Mouse (Mus musculus): ENCODE measurements around the gene Itga6.

DNA sequence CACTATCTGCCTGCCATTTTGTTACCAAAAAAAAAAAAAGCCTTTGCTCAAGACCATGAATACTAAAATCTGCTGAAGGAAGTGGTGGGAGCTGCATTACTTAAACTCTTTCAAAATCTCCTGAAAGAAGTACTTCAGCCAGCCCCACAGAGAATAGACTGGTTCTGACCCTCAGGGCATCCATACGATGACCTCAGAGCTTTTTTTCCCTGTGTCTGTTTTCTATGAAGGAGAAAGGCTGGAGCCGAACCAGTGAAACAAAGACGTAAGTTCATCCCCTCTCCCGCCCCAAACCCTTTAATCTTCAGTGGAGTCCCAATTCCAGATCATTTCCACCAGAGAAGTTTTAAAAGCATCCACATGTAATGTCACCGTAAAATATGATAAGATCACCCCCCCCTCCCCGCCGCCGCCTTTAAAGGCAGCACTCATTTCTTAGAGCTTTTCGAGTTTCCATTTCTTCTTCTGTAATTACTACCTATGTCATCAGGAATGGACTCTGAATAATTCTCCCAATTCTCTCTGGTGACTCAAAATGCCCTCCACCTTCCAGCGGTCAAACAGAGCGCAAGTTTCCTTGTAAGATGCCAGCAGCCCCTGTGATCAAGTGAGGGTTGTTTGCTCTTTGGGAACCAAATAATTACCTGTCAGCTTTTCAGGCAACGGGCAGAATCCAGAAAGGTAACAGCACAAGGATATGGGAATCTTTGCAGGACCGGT lies 4.1 kb downstream of the Itga6 start:
- TF ChIP-seq CTCF (IDR thresholded peaks at IDR 0.05; ENCODE audit: control insufficient read depth, insufficient read depth, insufficient read length) (no peak), USF1 (IDR thresholded peaks at IDR 0.05; ENCODE audit: low read depth) (no peak), MAX (IDR thresholded peaks at IDR 0.05) (no peak)

Measured in C2C12 (cell line).